Mouse (Mus musculus) intestine, embryonic 14.5 days (tissue): ENCODE data around the gene Ralgapa2. TPM values are rescaled to one million over a fixed set of nuclear protein-coding genes. Genes with fewer than 3 reads are reported as not detected.
A peak's percentile ranks its signal among the peaks of the same experiment; 100 is the strongest.

Experiments
- ATAC-seq: fragments of 200-750 bp; cut with Nextera tagmentation; replicated peaks from 2 replicates; pipeline ENCODE4 v1.8.0; 2017; ENCODE audit warnings: low read depth, moderate number of reproducible peaks, moderate TSS enrichment, moderate library complexity; ENCODE audit not compliant: low FRiP score, low TSS enrichment
- DNase-seq: peaks from one replicate; pipeline ENCODE4 v3.0.0-alpha.2; 2018; ENCODE audit warnings: low spot score
- H3K27ac ChIP-seq: fragments of 300-500 bp; sonication (generic); 2 replicates; pipeline ENCODE4 v1.5.1; 2014; ENCODE audit warnings: low read depth, mild to moderate bottlenecking, control low read depth
- H3K27me3 ChIP-seq: fragments of 300-500 bp; sonication (generic); replicated peaks from 2 replicates; pipeline ENCODE4 v1.6.1; 2014; ENCODE audit warnings: low read length, control low read depth; ENCODE audit not compliant: control insufficient read depth, insufficient read depth
- H3K36me3 ChIP-seq: fragments of 300-500 bp; sonication (generic); 2 replicates; pipeline ENCODE4 v1.6.1; 2014; ENCODE audit warnings: low read length, control low read depth; ENCODE audit not compliant: control insufficient read depth, insufficient read depth
- H3K4me1 ChIP-seq: fragments of 300-500 bp; sonication (generic); replicated peaks from 2 replicates; pipeline ENCODE4 v1.6.1; 2014; ENCODE audit warnings: low read length, control low read depth, mixed read lengths; ENCODE audit not compliant: control insufficient read depth, insufficient read depth
- H3K4me2 ChIP-seq: fragments of 300-500 bp; sonication (generic); 2 replicates; pipeline ENCODE4 v1.6.1; 2014; ENCODE audit warnings: low read length
- H3K4me3 ChIP-seq: fragments of 300-500 bp; sonication (generic); 2 replicates; pipeline ENCODE4 v1.5.1; 2014; ENCODE audit warnings: low read depth, low read length, control low read depth, mixed read lengths
- H3K9ac ChIP-seq: fragments of 300-500 bp; sonication (generic); 2 replicates; pipeline ENCODE4 v1.6.1; 2014; ENCODE audit warnings: mild to moderate bottlenecking, low read length
- H3K9me3 ChIP-seq: fragments of 300-500 bp; sonication (generic); 2 replicates; pipeline ENCODE4 v1.6.1; 2016; ENCODE audit warnings: low read length, control low read depth; ENCODE audit not compliant: control insufficient read depth
- WGBS: fragments of 180-500 bp; shearing (Covaris S2); extraction: QIAGEN DNeasy Blood & Tissue Kit; methylation state at CpG from one replicate; pipeline ENCODE4 v1.1.7; 2014; 5-methylcytosine and 5-hydroxymethylcytosine counted together
- polyA plus RNA-seq: library from polyadenylated mRNA; unstranded; fragments of >200 nt; fragmentation: Nextera tagmentation; extraction: Ambion mirVana; gene quantifications from 2 replicates; pipeline ENCODE4 v1.2.1, GENCODE M21; 2014

Ralgapa2 gene
- polyA plus RNA-seq, 1 experiment from 2014 or later, result 13.1 TPM

DNA sequence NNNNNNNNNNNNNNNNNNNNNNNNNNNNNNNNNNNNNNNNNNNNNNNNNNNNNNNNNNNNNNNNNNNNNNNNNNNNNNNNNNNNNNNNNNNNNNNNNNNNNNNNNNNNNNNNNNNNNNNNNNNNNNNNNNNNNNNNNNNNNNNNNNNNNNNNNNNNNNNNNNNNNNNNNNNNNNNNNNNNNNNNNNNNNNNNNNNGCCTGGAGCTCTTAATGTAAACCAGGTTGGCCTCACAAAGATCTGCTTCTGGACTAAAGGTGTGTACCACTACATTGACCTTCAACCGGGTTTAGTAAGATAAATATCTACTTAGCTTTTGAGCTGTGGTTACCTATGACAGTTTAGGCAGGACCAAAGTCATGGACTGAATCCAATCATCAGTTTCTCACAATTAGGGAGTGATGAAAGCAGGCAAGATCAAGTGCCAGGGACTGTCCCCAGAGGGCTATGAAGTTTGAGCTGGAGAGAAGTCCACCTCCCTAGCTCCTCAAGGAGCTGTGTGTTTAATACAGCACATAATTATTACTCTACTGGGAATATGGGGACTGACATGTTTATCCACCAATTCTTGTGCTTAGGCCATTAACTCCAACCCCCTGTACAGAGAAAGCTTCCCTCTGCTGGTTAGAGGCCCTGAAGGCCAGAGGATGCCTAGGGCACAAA lies 32.1 kb upstream of the Ralgapa2 start:
- no peak for ATAC-seq
- Histone ChIP-seq H3K4me2 (no peak overlapping the region), H3K27ac (no peak overlapping the region), H3K36me3 (no peaks in the 10 kb centered on the region), H3K9ac (no peak overlapping the region), H3K4me1 (no peaks in the 10 kb centered on the region), H3K4me3 (no peak overlapping the region), H3K9me3 (0 out of 2 replicates have a peak, but pooled peaks cover 5% of the 10 kb centered on the region), H3K27me3 (no peaks in the 10 kb centered on the region)
- no peak for DNase-seq
- WGBS, result 73% methylated on average over 1 of the region's 1 CpGs

DNA sequence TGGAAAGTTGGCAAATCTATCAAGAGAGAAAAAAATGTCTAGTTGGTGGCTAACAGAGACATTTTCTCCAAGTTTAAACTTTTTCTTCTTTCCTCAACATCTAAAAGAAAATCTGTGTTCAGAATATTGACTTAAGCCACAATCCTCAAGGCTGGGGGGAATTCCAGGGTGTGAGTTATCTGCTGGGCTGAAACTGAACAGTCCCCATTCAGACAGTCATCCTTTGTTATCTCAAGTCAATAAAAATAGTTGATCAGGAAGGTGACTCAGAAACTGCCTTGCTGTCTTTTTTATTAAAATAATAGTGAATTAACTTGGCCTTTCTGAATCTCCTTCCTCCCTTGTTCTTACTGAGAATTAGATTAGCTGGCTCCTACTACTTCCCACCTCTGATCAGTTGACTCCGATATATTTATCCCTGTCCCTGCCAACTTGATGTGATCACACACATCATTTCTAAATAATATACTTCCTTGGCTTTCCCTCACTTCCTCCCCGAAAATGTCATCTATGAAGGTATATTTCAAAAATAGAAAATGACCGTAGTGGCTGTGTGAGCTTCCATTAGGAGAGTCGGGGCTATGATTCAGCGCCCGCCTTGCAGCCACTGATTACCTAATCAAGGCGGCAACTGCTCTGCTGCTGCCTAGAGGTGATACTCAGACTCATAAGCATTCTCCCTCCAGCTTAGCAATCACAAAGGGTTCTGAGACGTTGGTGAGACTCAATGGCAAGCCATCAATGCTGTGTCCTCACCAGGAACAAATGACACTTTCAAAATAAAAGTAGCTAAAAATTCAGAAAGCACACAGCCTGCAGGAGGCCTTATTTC lies 21.2 kb upstream of the Ralgapa2 start:
- Histone ChIP-seq H3K4me2 (no peak overlapping the region), H3K27ac (peak overlapping the region; percentile 55), H3K9me3 (no peaks in the 10 kb centered on the region), H3K27me3 (no peaks in the 10 kb centered on the region), H3K4me1 (no peaks in the 10 kb centered on the region), H3K4me3 (no peak overlapping the region), H3K36me3 (no peaks in the 10 kb centered on the region), H3K9ac (no peak overlapping the region)
- ATAC-seq (no peak; the same call in 1 of the 2 replicates), DNase-seq (no peak)
- 57% methylated on average over 8 of the region's 8 CpGs for WGBS

DNA sequence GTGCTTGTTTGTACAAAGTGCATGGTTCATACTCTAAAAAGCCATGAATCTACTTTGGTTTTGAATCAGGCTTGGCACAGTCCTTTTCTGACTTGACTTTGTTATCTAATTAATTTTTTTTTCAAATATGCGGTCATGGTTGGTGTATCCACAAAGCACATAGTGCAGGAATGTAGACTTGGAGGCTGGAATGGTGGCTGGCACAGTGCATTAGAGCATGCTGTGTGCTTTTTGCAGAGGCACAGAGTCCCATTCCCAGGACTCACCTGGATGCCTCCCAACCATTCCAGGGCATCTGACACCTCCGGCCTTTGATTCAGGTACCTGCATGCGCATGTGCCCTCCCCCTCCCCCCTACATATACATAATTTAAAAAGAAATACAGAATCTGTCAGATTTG lies 20.3 kb upstream of the Ralgapa2 start:
- peak overlapping the region; percentile 55 for H3K27ac ChIP-seq
- H3K4me3 ChIP-seq, result no peak overlapping the region
- no peaks in the 10 kb centered on the region for H3K4me1 ChIP-seq
- DNase-seq (no peak), ATAC-seq (no peak)
- H3K4me2 ChIP-seq, result no peak overlapping the region
- H3K9ac ChIP-seq, result no peak overlapping the region
- H3K36me3 ChIP-seq, result no peaks in the 10 kb centered on the region
- H3K9me3 ChIP-seq, result no peaks in the 10 kb centered on the region
- 79% methylated on average over 3 of the region's 3 CpGs for WGBS
- H3K27me3 ChIP-seq, result no peaks in the 10 kb centered on the region

DNA sequence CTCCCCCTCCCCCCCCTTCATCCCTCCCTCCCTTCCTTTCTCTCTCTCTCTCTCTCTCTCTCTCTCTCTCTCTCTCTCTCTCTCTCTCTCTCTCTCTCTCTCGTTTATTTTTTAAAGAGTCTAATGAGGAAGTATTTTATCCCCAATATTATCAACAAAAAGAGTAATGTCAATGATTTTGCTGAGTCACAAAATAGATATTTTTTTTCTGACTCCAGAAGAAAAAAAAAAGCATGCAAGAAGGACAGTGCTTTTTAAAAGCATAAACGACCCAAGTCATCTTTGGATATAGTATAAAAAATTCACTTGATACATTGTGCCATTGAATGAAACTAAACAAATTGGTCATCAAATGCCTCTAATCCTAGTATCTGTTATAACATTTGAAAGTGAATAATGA lies 13.3 kb upstream of the Ralgapa2 start:
- 27% methylated on average over 2 of the region's 2 CpGs for WGBS
- Histone ChIP-seq H3K4me3 (no peak overlapping the region), H3K27ac (no peak overlapping the region), H3K36me3 (no peaks in the 10 kb centered on the region), H3K4me2 (no peak overlapping the region), H3K4me1 (no peaks in the 10 kb centered on the region), H3K27me3 (no peaks in the 10 kb centered on the region), H3K9ac (no peak overlapping the region), H3K9me3 (no peaks in the 10 kb centered on the region)
- ATAC-seq (no peak), DNase-seq (no peak)

DNA sequence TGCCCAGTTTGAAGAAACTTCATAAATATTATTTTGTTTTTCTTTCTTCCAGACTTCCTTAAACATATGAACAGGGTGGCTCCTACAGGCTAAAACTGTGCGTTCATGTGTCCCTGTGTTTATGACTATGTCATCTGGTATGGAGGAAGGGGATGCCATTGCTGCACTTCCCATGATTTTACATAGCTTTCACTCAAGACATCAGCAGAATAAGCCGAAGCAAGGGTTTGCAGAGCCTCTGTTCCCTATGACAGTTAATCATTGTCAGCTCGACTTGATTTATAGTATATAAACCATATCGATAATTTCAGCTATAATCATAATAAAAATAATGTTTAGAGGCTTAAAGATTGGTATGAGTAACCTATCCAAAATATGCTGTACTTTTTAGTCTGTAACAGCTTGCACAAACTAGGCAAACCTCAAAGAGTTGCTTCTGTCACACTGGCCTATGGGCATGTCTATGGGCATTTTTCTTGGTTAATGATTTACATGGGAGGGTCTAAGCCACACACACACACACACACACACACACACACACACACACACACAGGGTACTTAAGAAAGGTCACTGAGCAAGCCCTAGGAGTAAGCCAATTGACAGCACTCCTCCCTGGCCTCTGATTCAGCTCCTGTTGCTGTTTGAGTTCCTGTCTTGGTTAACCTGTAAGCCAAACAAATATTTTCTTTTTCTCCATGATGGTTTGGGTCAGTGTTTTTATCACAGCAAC lies 12.7 kb upstream of the Ralgapa2 start:
- 62% methylated on average over 4 of the region's 4 CpGs for WGBS
- Histone ChIP-seq H3K4me1 (no peaks in the 10 kb centered on the region), H3K9ac (no peak overlapping the region), H3K9me3 (no peaks in the 10 kb centered on the region), H3K27me3 (no peaks in the 10 kb centered on the region), H3K4me2 (no peak overlapping the region), H3K36me3 (no peaks in the 10 kb centered on the region), H3K4me3 (no peak overlapping the region), H3K27ac (no peak overlapping the region)
- ATAC-seq (peak; percentile 80), DNase-seq (no peak)

DNA sequence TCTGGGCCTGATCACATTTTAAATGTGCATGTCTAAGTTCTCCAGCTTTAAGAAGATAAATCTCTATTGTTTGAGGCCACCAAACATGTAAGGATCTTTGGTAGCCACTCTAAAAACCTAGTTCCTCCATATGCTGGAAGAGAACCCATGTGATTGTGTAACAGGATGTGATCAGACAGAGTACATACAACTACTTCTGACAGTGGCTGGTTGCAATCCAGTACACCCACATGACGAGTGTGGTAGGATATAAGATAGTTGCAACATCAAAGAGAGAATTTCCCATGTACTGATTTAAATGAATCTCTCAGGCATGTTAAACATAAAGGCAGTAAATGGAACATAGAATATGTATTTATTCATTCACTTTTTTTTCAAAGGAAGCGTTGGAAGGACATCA lies 4.8 kb upstream of the Ralgapa2 start:
- Histone ChIP-seq H3K27me3 (no peaks in the 10 kb centered on the region), H3K36me3 (no peaks in the 10 kb centered on the region)
- ATAC-seq, result no peak

DNA sequence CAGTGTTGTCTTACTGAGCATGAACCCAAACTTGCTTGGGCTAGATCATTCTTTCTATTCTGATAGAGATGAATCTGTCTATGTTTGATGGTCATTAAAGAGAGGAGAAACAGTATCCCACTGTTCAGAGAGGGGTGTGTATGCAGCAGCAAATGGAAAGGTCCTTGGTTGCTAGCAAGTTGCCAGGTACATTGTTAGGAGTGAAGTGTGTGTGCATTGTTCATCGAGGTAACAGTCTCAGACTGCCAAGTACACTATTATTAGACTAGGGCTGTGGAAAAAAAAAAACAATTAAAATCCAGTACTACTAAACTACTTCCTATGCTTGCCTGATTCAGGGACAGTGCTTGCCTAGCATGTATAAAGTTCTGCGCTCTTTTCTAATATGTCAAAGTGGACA lies 2.9 kb upstream of the Ralgapa2 start:
- Histone ChIP-seq H3K4me2 (no peak overlapping the region), H3K4me3 (no peak overlapping the region), H3K36me3 (no peaks in the 10 kb centered on the region), H3K27me3 (no peaks in the 10 kb centered on the region), H3K9ac (no peak overlapping the region), H3K4me1 (peaks cover 5% of the 10 kb centered on the region), H3K9me3 (no peaks in the 10 kb centered on the region), H3K27ac (no peak overlapping the region)
- ATAC-seq, result no peak
- 84% methylated on average over 2 of the region's 2 CpGs for WGBS
- DNase-seq, result no peak

More for the DNA sequence above, 4.8 kb upstream of the Ralgapa2 start:
- Histone ChIP-seq H3K9ac (no peak overlapping the region), H3K9me3 (no peaks in the 10 kb centered on the region), H3K4me2 (no peak overlapping the region), H3K4me1 (no peaks in the 10 kb centered on the region; the same call in 1 of the 2 replicates), H3K27ac (no peak overlapping the region), H3K4me3 (no peak overlapping the region)
- WGBS, result 78% methylated on average over 2 of the region's 2 CpGs
- no peak for DNase-seq

DNA sequence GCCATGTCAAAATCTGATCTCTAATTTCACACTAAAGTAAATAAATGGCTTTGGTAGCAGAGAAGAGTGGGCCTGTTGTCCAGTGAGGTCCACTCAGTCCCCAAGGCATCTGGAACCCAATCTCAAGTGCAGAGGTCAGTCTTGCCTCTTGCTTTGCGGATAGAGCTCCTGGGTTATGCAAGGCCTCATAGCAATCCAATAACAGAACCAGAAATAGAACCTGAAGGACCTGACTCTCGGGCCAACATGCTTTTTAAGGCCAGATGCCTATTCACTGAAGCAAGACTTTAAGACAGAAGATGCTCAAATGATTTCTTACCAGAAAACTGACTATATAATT lies 407 bp upstream of the Ralgapa2 start:
- peak overlapping the region; percentile 81; the same call in 1 of the 2 replicates for H3K4me3 ChIP-seq
- H3K36me3 ChIP-seq, result no peaks in the 10 kb centered on the region
- H3K27me3 ChIP-seq, result no peaks in the 10 kb centered on the region
- H3K9ac ChIP-seq, result no peak overlapping the region
- peaks cover 5% of the 10 kb centered on the region for H3K4me1 ChIP-seq
- 68% methylated on average over 2 of the region's 2 CpGs for WGBS
- ATAC-seq (peak; percentile 12; the same call in 1 of the 2 replicates), DNase-seq (no peak)
- H3K27ac ChIP-seq, result no peak overlapping the region
- peak overlapping the region; percentile 48 for H3K4me2 ChIP-seq
- no peaks in the 10 kb centered on the region for H3K9me3 ChIP-seq
